Mouse (Mus musculus) lung, adult 2 months (tissue): ENCODE data around the gene Sh2d5.

ENCODE experiments used
- CTCF ChIP-seq: fragments of 200-500 bp; IDR thresholded peaks from 2 replicates; pipeline ENCODE4 v1.5.1; 2011; ENCODE audit warnings: mild to moderate bottlenecking, low read length, control low read depth; ENCODE audit not compliant: insufficient read depth
- POLR2A ChIP-seq: fragments of 200-500 bp; IDR thresholded peaks from 2 replicates; pipeline ENCODE4 v1.6.1; 2011; ENCODE audit warnings: low read depth, mild to moderate bottlenecking, control low read depth, low read length, borderline replicate concordance; ENCODE audit errors: extremely low read depth

DNA sequence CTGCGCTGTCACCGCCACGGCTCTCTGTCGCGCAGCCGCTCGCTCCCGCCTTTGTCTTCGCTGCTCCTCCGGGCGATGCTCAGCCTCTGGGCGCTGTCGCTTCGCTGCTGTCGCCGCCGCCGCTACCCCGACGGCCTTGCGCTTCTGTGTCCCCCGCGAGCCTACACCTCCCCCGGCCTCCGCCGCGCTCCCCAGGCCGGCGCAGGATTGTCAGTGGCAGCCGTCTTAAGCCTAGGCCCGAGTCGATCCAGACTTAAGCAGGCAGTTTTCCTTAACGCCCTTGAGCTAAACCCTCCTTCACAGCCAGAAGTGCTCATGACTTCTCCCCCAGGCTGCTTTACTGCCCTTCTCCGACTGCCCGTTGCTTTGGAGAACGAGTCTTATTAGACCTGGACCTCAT, 32.8 kb upstream of the Sh2d5 start:
- TF ChIP-seq CTCF = no peak
- no peak for TF ChIP-seq POLR2A
